Mouse (Mus musculus): ENCODE measurements at regions not wholly inside any gene's neighbourhood (a gene's known extent, or its start where the extent isn't known, plus 50 kb on each side); places are given as distances from the start of the nearest gene placed in this dataset.

- DNase-seq: no peak
- intact Hi-C loops (cut with DNase I): no loop called here
Measured at GRCm38 (mm10) chr8:116837991-116838390, 83.3 kb downstream of the Cmc2 start.

GRCm38 (mm10) chr8:116832181-116832580, 89.1 kb downstream of the Cmc2 start:
- no peak for DNase-seq
- intact Hi-C loops (cut with DNase I): no loop called here

GRCm38 (mm10) chr8:116829631-116830030, 91.6 kb downstream of the Cmc2 start:
- intact Hi-C loops (cut with DNase I): no loop called here
- DNase-seq: peak; percentile 27

GRCm38 (mm10) chr8:116828220-116828619, 93.0 kb downstream of the Cmc2 start:
- intact Hi-C loops (cut with DNase I): no loop called here
- no peak for DNase-seq

- no peak for DNase-seq
- intact Hi-C loops (cut with DNase I): no loop called here
Measured at GRCm38 (mm10) chr8:116827141-116827540, 94.1 kb downstream of the Cmc2 start.

GRCm38 (mm10) chr8:116814118-116814851, 81.5 kb upstream of the Cdyl2 start:
- peak; percentile 71 for DNase-seq
- intact Hi-C loops (cut with DNase I): no loop called here

GRCm38 (mm10) chr8:116801313-116801712, 68.5 kb upstream of the Cdyl2 start:
- DNase-seq: no peak
- intact Hi-C loops (cut with DNase I): no loop called here

GRCm38 (mm10) chr8:116800636-116801035, 67.8 kb upstream of the Cdyl2 start:
- intact Hi-C loops (cut with DNase I): no loop called here
- no peak for DNase-seq

GRCm38 (mm10) chr8:116798981-116799380, 66.2 kb upstream of the Cdyl2 start:
- DNase-seq: no peak
- intact Hi-C loops (cut with DNase I): no loop called here

- DNase-seq: no peak
- intact Hi-C loops (cut with DNase I): no loop called here
Measured at GRCm38 (mm10) chr8:116795713-116796112, 62.9 kb upstream of the Cdyl2 start.

GRCm38 (mm10) chr8:116793107-116793506, 60.3 kb upstream of the Cdyl2 start:
- DNase-seq: no peak
- intact Hi-C loops (cut with DNase I): no loop called here

GRCm38 (mm10) chr8:116790294-116790693, 57.5 kb upstream of the Cdyl2 start:
- DNase-seq: no peak
- intact Hi-C loops (cut with DNase I): no loop called here
